In genomic region chr11:97352027-97352684, GRCm38 (mm10) we compare ENCODE assay signal across 19 mouse cellular contexts. TPM values are rescaled to one million over a fixed set of nuclear protein-coding genes. Genes with fewer than 3 reads are reported as not detected.
DNase-seq lines count a peak whose midpoint lies in the region; ATAC-seq and TF ChIP-seq lines count a peak whose summit lies in the region.
"Had no signal": no experiment of that assay in that cellular context is flagged by ENCODE, and none has a peak within 500 bp of the region (broad histone marks: within the 10 kb centered on the region; RNA-seq: fewer than 3 reads in every experiment).

Gpr179 (minus strand) TSS chr11:97352077.

- H3K4me1 ChIP-seq in forebrain, embryonic 13.5 days, result peaks cover 30% of the 10 kb centered on the region
- peaks cover 13% of the 10 kb centered on the region for H3K4me1 ChIP-seq in forebrain, embryonic 15.5 days
- H3K4me1 ChIP-seq in kidney, postnatal 0 days (replicated peaks; ENCODE audit: insufficient read depth, low read length), result peaks cover 10% of the 10 kb centered on the region; the same call in 1 of the 2 replicates
- H3K4me1 ChIP-seq in kidney, adult 2 months (ENCODE audit: control insufficient read depth, insufficient read depth, low read length), result peaks cover 6% of the 10 kb centered on the region; the same call in 1 of the 2 replicates
- H3K4me1 ChIP-seq in embryonic facial prominence, embryonic 10.5 days, result peaks cover 28% of the 10 kb centered on the region
- peaks cover 22% of the 10 kb centered on the region for H3K4me1 ChIP-seq in midbrain, embryonic 14.5 days (ENCODE audit: control insufficient read depth, insufficient read depth, low read length)

- H3K4me2 ChIP-seq in forebrain, embryonic 13.5 days, result no peak within 1 kb of the TSS
- H3K4me2 ChIP-seq in forebrain, embryonic 15.5 days (replicated peaks), result no peak within 1 kb of the TSS
- no peak within 1 kb of the TSS for H3K4me2 ChIP-seq in kidney, postnatal 0 days (ENCODE audit: low read length)
- H3K4me2 ChIP-seq in midbrain, embryonic 14.5 days (ENCODE audit: low read length), result no peak within 1 kb of the TSS
- H3K4me2 ChIP-seq: limb, embryonic 13.5 days; midbrain, embryonic 12.5 days had no signal

- no peak for DNase-seq in kidney, postnatal 0 days (ENCODE audit: low spot score)
- DNase-seq in kidney, adult 2 months, result no peak
- DNase-seq in embryonic facial prominence, embryonic 10.5 days (ENCODE audit: low spot score), result no peak
- peak; percentile 48 for DNase-seq in midbrain, embryonic 14.5 days
- DNase-seq in lung, postnatal 14 days, result no peak
- DNase-seq: adrenal gland, adult 2 months; cerebellum, postnatal 25 days; gastrocnemius, adult 2 months; heart, adult 18-20 months; kidney, adult 18-20 months; right cerebral cortex, adult 18-20 months; thymus, postnatal 25 days had no signal

- no peaks in the 10 kb centered on the region for H3K27me3 ChIP-seq in forebrain, embryonic 13.5 days
- H3K27me3 ChIP-seq in forebrain, embryonic 15.5 days, result no peaks in the 10 kb centered on the region
- H3K27me3 ChIP-seq in kidney, postnatal 0 days (ENCODE audit: insufficient read depth, low read length), result no peaks in the 10 kb centered on the region
- H3K27me3 ChIP-seq in kidney, adult 2 months (replicated peaks; ENCODE audit: control insufficient read depth, insufficient read depth, low read length), result no peaks in the 10 kb centered on the region
- no peaks in the 10 kb centered on the region for H3K27me3 ChIP-seq in embryonic facial prominence, embryonic 10.5 days (replicated peaks; ENCODE audit: low read depth, poor library complexity, severe bottlenecking)
- no peaks in the 10 kb centered on the region for H3K27me3 ChIP-seq in midbrain, embryonic 14.5 days (ENCODE audit: control insufficient read depth, insufficient read depth, low read length)
- H3K27me3 ChIP-seq: limb, embryonic 13.5 days; midbrain, embryonic 12.5 days had no signal

- WGBS in forebrain, embryonic 13.5 days, result 60% methylated on average over 3 of the region's 3 CpGs
- WGBS in forebrain, embryonic 15.5 days, result 67% methylated on average over 3 of the region's 3 CpGs
- WGBS in kidney, postnatal 0 days, result 74% methylated on average over 3 of the region's 3 CpGs
- WGBS in kidney, adult 2 months, result 85% methylated on average over 3 of the region's 3 CpGs
- WGBS in embryonic facial prominence, embryonic 10.5 days, result 63% methylated on average over 3 of the region's 3 CpGs
- 45% methylated on average over 3 of the region's 3 CpGs for WGBS in midbrain, embryonic 14.5 days

- TF ChIP-seq POLR2A in kidney, adult 2 months (IDR thresholded peaks at IDR 0.05; ENCODE audit: low read depth, low read length), result no peak

- H3K36me3 ChIP-seq in forebrain, embryonic 13.5 days (ENCODE audit: poor library complexity, severe bottlenecking), result no peaks in the 10 kb centered on the region
- H3K36me3 ChIP-seq in forebrain, embryonic 15.5 days, result no peaks in the 10 kb centered on the region
- H3K36me3 ChIP-seq in kidney, postnatal 0 days (ENCODE audit: insufficient read depth, low read length), result no peaks in the 10 kb centered on the region
- H3K36me3 ChIP-seq in kidney, adult 2 months (ENCODE audit: control insufficient read depth, insufficient read depth, low read length), result no peaks in the 10 kb centered on the region
- H3K36me3 ChIP-seq in embryonic facial prominence, embryonic 10.5 days (replicated peaks), result no peaks in the 10 kb centered on the region
- no peaks in the 10 kb centered on the region for H3K36me3 ChIP-seq in midbrain, embryonic 14.5 days (ENCODE audit: control insufficient read depth, insufficient read depth, low read length)
- H3K36me3 ChIP-seq: limb, embryonic 13.5 days; midbrain, embryonic 12.5 days had no signal

- no peak for ATAC-seq in forebrain, embryonic 13.5 days
- ATAC-seq in forebrain, embryonic 15.5 days (replicated peaks), result no peak
- ATAC-seq in kidney, postnatal 0 days (replicated peaks; ENCODE audit: low FRiP score, low read depth), result no peak
- peak; percentile 31; the same call in 1 of the 2 replicates for ATAC-seq in midbrain, embryonic 14.5 days (ENCODE audit: low FRiP score, low TSS enrichment)
- ATAC-seq in frontal cortex, adult (ENCODE audit: low TSS enrichment), result no peak

- TF ChIP-seq CTCF in kidney, postnatal 0 days (IDR thresholded peaks at IDR 0.05; ENCODE audit: low read depth), result no peak
- TF ChIP-seq CTCF in kidney, adult 2 months (conservative IDR thresholded peaks at IDR 0.05; ENCODE audit: insufficient read depth, insufficient read length, low read depth, low read length), result no peak

- no peaks in the 10 kb centered on the region for H3K9me3 ChIP-seq in forebrain, embryonic 13.5 days (replicated peaks)
- no peaks in the 10 kb centered on the region for H3K9me3 ChIP-seq in forebrain, embryonic 15.5 days
- H3K9me3 ChIP-seq in kidney, postnatal 0 days (replicated peaks; ENCODE audit: low read length), result no peaks in the 10 kb centered on the region
- no peaks in the 10 kb centered on the region for H3K9me3 ChIP-seq in embryonic facial prominence, embryonic 10.5 days
- no peaks in the 10 kb centered on the region for H3K9me3 ChIP-seq in midbrain, embryonic 14.5 days (ENCODE audit: control insufficient read depth, low read length)
- H3K9me3 ChIP-seq: limb, embryonic 13.5 days; midbrain, embryonic 12.5 days had no signal

- peak within 1 kb of the TSS; percentile 31; the same call in 1 of the 2 replicates for H3K9ac ChIP-seq in forebrain, embryonic 13.5 days
- no peak within 1 kb of the TSS for H3K9ac ChIP-seq in forebrain, embryonic 15.5 days (replicated peaks)
- H3K9ac ChIP-seq in kidney, postnatal 0 days (ENCODE audit: low read depth, low read length), result no peak within 1 kb of the TSS
- H3K9ac ChIP-seq in midbrain, embryonic 14.5 days (replicated peaks; ENCODE audit: low read length), result peak within 1 kb of the TSS; percentile 29
- H3K9ac ChIP-seq: limb, embryonic 13.5 days; midbrain, embryonic 12.5 days had no signal

- peak within 1 kb of the TSS; percentile 25; the same call in 1 of the 2 replicates for H3K27ac ChIP-seq in forebrain, embryonic 13.5 days
- H3K27ac ChIP-seq in forebrain, embryonic 15.5 days (replicated peaks), result no peak within 1 kb of the TSS
- H3K27ac ChIP-seq in kidney, postnatal 0 days, result 0 out of 2 replicates have a peak within 1 kb of the TSS, but pooled peaks have one; percentile 82
- no peak within 1 kb of the TSS for H3K27ac ChIP-seq in kidney, adult 2 months (ENCODE audit: insufficient read depth, low read depth, low read length)
- H3K27ac ChIP-seq in embryonic facial prominence, embryonic 10.5 days (replicated peaks), result no peak within 1 kb of the TSS
- H3K27ac ChIP-seq in midbrain, embryonic 14.5 days (replicated peaks; ENCODE audit: low read depth, low read length), result peak within 1 kb of the TSS; percentile 32

- no peak within 1 kb of the TSS for H3K4me3 ChIP-seq in forebrain, embryonic 13.5 days
- no peak within 1 kb of the TSS for H3K4me3 ChIP-seq in forebrain, embryonic 15.5 days
- H3K4me3 ChIP-seq in kidney, postnatal 0 days (replicated peaks; ENCODE audit: low read depth, low read length), result no peak within 1 kb of the TSS
- H3K4me3 ChIP-seq in kidney, adult 2 months (ENCODE audit: insufficient read depth, low read depth, low read length), result no peak within 1 kb of the TSS
- 0 out of 2 replicates have a peak within 1 kb of the TSS, but pooled peaks have one; percentile 8 for H3K4me3 ChIP-seq in embryonic facial prominence, embryonic 10.5 days
- no peak within 1 kb of the TSS for H3K4me3 ChIP-seq in midbrain, embryonic 14.5 days (replicated peaks; ENCODE audit: low read depth, low read length)
- H3K4me3 ChIP-seq: erythroblast, embryonic 14.5 days; gastrocnemius, adult 2 months; limb, embryonic 13.5 days; midbrain, embryonic 12.5 days had no signal

RNA-seq across cellular contexts. Expression of gene Gpr179, which starts in this region (rescaled TPM):
- polyA plus RNA-seq in forebrain, embryonic 13.5 days (2015; fragmentation: Nextera tagmentation; extraction: Ambion mirVana), result 0.19 and 0.25 TPM in 2 replicates
- polyA plus RNA-seq in forebrain, embryonic 15.5 days (2015; fragmentation: Nextera tagmentation; extraction: Ambion mirVana), result 0.18 and 0.33 TPM in 2 replicates
- polyA plus RNA-seq in kidney, postnatal 0 days (2015; fragmentation: Nextera tagmentation; extraction: Ambion mirVana), result 0.05 and 0.06 TPM in 2 replicates
- polyA plus RNA-seq in kidney, adult 2 months (2012; rRNA removed), result 0.08 TPM in 2 replicates
- polyA plus RNA-seq in embryonic facial prominence, embryonic 10.5 days (2016; fragmentation: Nextera tagmentation; extraction: Ambion mirVana), result 0.05 and 0.07 TPM in 2 replicates
- 0.30 and 0.36 TPM in 2 replicates for polyA plus RNA-seq in midbrain, embryonic 14.5 days (2014; fragmentation: Nextera tagmentation; extraction: Ambion mirVana)
- polyA plus RNA-seq: erythroblast, embryonic 14.5 days; liver, embryonic 16.5 days had no signal

Comparison
In these comparisons a context has a peak if more than half of its experiments do, and no peak if none do; other contexts are left out.
1. H3K27ac ChIP-seq: peak in forebrain, embryonic 13.5 days (single experiment) and kidney, postnatal 0 days (single experiment); none in forebrain, embryonic 15.5 days (single experiment), kidney, adult 2 months (single experiment) and embryonic facial prominence, embryonic 10.5 days (single experiment).
2. Peak in DNase-seq, ATAC-seq, H3K27ac ChIP-seq and H3K9ac ChIP-seq in midbrain, embryonic 14.5 days; RNA of the gene not detected or under 1 TPM.